13 mouse cellular contexts compared by ENCODE assay signal in the genomic region with DNA sequence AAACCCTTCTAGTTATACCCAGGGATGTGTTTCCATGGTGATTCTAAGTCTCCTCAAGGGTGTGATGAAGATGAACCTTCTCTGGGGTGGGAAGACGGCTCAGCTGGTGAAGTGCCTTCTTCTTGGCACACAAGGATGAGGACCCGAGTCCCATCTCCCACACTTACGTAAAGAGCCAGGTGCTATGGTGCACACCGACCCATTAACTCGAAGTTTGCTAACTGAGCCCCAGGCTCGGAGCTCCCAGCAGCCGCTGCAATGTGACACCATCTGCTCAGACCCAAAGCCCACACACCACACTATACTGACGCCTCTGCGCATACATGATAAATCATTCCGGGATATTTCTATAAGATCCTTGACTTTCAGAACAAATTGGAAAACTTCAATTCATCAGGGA. TPM values are rescaled to one million over a fixed set of nuclear protein-coding genes. Genes with fewer than 3 reads are reported as not detected.
DNase-seq lines count a peak whose midpoint lies in the region.
"Had no signal": no experiment of that assay in that cellular context is flagged by ENCODE, and none has a peak within 500 bp of the region (broad histone marks: within the 10 kb centered on the region; RNA-seq: fewer than 3 reads in every experiment).

No protein-coding gene starts in this region.

- DNase-seq in brain, adult 2 months (ENCODE audit: low read depth, low spot score) = peak; percentile 82
- peak; percentile 22 to 32 for DNase-seq in frontal cortex, postnatal 25 days (ENCODE audit: low spot score in 2 of 2)
- peak; percentile 61 to 78 for DNase-seq in left cerebral cortex, adult 18-20 months (ENCODE audit: low spot score in 2 of 2)
- peak; percentile 54 to 81 for DNase-seq in right cerebral cortex, postnatal 10 days (ENCODE audit: low spot score in 2 of 2)
- DNase-seq in cerebellum, postnatal 36 days = no peak
- no peak for DNase-seq in gastrocnemius, postnatal 14 days
- no peak for DNase-seq in liver
- DNase-seq: cerebellum, adult 11-12 months; gastrocnemius, postnatal 10 days; heart, postnatal 36 days; kidney, adult 8-10 months; lung, adult 2 months; lung, postnatal 4 days had no signal

- intact Hi-C loops in gastrocnemius, postnatal 14 days (cut with DNase I; ENCODE audit: low total_unique reads) = no loop called here

RNA-seq across cellular contexts. Expression of gene Rap1b, which starts 29.1 kb away (rescaled TPM):
- total RNA-seq in left cerebral cortex, adult 18-20 months (2021) = 10 to 100 TPM; 56.7 to 65.4 TPM
- 10 to 100 TPM; 29.5 to 36.0 TPM for total RNA-seq in gastrocnemius, postnatal 14 days (2021)

Comparison
In these comparisons a context has a peak if more than half of its experiments do, and no peak if none do; other contexts are left out.
1. DNase-seq: peak in brain, adult 2 months (single experiment), frontal cortex, postnatal 25 days (2 of 2), left cerebral cortex, adult 18-20 months (2 of 2) and right cerebral cortex, postnatal 10 days (2 of 2); none in cerebellum, postnatal 36 days (0 of 2), gastrocnemius, postnatal 14 days (single experiment) and liver (single experiment).